Mouse (Mus musculus) retina, embryonic 14.5 days (tissue): ENCODE data around the gene Gabrr1.
"Not testable (repeated sequence)": the region's sequence is repeated elsewhere in the genome, so short reads cannot be mapped to it uniquely, and the experiment has no call there.

ENCODE experiments used
- DNase-seq: peaks from one replicate; pipeline ENCODE4 v3.0.0-alpha.2; 2015; ENCODE audit warnings: low spot score

Gabrr1 gene

DNA sequence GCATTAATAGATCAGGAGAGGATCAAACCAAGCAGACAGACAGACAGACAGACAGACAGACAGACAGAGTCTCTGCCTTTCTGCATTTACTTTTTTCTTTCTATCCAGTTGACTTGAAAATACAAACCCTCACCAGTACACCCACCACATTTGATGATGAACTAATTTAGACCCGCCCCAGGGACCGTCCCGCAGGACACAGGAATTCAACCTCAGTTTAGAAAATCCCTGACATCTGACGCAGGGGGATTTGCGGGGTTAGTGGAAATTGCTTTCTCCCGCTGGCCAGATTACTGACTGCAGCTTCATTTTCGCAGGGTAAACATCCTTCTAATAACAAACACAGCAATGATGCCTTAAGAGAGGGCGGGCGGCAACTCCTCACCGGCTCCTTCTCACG, at the start of gene Gabrr1:
Gene Gabrr1 (plus strand): TSS at position 301 of the 400 bp plus-strand sequence.
- DNase-seq = no peak

DNA sequence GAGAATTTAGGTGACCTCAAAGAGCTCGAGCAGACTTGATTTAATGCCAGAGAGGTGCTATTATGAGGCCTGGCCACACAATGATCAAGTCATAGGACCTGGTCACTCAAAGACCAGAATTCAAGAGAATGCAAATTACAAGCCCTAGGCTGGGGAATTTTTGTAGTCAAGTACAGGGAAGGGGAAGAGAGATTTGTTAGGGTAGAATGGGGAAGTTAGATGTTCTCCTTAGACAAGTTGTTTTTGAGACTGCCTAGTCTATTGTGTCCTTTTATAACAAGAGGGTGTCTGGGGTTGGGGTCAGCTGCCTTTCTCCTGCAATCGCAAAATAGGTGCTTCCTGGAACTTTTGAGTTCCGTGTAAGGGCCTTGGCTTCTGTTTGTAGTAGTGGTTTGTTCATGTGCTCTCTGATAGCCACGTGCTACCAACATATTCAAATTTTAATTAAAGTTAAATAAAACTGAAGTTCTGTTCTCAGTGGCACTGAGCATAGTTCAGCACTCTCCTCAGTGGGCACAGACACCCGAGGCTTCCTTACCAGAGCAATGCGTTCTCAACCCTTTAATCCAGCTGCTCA, 33.1 kb upstream of the Gabrr1 start:
- no peak for DNase-seq

DNA sequence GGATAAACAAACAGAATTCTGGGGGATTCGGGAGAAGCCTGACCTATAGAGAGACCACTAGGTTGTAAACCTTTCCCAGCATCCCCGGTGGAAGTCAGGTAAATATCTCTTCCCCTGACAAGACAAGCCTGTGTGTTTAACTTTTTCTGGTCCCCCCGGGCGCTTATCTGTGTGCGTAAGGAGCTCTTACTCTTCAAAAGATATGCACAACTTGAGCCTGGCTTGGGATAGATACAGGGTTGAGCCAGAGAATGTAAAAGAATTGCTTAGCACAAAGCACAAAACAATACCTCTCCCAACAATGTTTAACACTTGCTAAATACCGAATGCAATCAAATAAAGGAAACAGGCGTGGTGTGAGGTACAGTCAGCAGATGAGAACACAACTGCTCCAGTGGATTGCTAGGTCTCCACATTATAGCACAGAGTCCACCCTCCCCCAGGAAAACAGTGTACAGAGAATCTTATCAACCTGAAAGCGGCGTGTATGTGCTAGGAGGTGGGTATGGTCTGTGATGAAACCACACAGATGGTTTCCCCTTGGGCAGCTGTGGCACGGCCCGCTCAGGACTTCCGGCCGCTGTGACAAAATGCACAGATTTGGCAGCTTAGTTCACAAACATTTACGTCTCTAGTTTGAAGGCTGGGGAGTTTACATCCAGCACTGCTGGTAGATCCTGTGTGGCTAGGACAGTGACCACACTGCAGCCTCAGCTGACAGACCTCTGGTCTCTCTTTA, 22.4 kb upstream of the Gabrr1 start:
- DNase-seq = no peak

DNA sequence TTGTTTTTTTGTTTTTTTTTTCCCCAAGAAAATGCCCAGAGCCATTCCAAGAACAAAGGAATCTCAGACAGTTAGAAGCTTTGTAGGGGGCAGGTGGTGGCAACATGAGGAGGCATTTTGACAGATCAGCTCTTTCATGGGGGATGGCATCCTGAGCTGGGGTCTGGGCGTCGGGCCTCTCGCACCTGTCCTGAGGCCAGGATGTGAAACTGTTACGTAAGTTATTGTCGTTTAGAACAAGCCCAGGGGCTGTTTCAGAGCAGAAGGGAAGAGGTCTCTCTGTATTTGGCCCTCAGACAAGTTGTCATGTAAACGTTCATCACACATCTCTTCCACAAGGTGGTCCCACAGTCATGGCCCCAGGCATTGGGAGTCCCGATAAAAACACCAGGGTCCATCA, 21.5 kb upstream of the Gabrr1 start:
- DNase-seq = no peak

DNA sequence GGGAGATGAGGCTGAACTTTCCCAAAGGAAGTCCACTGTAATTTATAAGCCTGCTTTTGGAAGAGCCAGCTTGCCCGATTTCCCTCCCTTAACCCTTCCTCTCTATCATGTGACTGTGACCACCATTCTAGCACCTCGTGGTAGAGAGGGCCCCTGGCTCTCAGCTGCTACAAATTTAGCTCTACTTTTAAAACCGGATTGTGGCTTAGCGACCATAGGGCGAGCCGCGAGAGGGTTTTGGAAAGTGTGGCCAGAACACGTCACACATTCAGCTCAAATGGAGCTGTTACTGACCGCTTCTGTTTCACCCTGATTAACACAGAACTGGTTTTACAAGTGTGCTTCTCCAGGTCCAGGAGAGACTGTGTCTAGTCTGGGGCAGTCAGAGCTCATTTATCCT, 21.0 kb upstream of the Gabrr1 start:
- DNase-seq = no peak

DNA sequence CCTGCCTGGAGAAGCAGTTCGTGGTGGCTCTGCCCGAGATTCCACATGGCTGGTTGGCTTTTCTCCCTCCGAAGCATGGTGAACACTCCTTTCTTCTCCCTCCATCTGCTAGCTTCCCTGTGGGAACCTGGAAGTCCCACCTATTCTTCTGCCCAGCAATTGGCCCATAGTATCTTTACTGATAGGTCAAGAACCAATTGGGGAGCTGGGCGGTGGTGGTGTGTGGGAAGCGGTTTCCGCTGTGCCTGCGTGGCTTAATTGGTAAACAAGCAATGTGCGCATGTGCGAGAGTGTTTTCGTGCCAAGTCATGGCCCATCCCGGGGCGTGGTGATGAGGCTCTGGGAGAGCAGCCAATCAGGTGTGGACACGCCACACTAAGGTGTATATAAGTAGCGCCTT, 19.5 kb upstream of the Gabrr1 start:
- not testable (repeated sequence) for DNase-seq

DNA sequence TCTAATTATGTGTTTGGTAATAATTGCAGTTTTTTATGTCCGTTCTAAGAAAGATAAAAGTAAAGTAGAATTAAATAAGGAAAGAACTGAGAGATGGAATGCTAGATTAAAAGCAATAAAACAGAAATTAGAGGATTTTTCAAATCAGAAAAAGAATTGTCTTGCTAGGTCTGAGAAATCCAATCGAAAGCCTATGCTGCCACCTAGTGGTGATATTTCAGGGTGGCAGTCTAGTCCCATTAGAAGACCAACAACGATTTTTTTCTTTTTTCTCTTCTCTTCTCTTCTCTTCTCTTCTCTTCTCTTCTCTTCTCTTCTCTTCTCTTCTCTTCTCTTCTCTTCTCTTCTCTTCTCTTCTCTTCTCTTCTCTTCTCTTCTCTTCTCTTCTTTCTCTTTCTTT, 13.2 kb upstream of the Gabrr1 start:
- peak; percentile 92 for DNase-seq

DNA sequence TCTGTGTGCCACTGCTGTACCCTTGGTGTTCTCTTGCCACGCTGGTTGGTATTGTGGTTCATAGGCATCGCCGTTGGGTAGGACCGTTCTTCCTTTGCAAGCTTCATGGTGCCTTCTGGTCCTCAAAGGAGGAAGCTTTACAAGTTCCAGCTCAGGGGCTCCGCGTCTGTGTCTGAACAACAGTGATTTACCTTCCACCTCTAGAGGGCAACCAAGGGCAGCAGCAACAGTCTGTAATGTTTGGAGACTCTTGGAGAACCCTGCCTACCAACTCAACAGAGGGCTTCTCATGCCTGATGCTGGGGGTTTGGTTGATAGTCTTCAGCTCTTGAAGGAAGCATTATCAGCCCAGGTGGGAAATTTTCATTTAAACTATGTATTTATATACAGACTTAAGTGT, 7.8 kb upstream of the Gabrr1 start:
- peak; percentile 44 for DNase-seq

DNA sequence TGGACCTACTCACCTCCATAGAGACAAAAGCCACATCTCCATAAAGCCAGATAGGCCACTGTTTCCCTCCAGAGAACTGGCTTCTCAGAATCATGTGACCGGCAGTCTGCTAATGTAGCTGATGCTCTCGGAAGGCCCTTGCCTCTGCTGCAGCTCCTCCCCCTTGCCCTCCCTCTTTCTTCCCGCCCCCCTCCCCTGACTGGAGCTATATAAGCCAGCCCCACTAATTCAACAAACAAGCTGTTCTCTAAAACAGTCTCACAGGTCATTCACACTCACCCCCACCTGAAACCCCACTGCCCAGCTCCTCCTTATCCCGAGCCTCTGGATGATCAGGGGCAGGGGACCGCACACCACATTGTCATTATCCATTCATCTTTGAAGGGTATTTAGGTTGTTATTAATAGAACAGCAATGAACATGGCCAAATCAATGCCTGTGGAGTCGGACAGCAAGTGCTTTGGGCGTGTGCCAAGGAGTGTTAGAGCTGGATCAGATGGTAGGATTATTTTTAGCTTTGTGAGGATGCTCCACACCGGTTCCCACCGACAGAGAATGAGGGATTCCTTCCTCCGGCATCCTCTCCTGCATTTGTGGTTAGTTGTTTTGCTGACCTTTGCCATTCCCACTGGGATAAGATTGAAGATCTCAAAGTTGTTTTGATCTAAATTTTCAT, 6.8 kb upstream of the Gabrr1 start:
- no peak for DNase-seq

DNA sequence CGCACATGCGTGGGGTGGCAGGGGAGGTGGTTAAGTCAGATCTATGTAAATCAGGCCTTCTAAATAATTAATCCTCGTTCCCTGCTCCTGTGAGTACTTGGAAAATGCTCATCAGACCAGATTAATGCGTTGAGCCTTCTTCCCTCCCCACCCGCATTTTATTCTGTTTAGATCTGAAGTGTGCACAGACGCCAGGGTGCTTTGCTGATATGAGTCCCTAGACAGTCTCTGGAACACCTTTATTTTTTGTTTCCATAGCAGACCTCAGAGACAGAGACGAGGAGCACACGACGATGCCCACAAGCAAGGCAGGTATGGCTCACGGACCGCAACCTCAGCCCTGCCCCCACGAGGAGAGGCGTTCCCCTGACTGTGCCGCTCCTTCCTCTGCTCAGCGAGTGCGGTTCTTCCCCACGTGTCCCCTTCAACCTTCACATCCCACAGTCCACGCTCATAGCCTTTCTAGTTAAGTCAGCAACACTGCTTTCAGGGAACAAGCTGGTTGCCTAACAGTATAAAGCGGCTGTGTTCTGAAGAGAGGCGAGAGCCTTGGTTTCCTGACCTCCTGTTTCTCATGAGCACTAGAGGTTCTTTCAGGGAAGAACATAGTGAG, 14.5 kb downstream of the Gabrr1 start:
- peak; percentile 36 for DNase-seq

DNA sequence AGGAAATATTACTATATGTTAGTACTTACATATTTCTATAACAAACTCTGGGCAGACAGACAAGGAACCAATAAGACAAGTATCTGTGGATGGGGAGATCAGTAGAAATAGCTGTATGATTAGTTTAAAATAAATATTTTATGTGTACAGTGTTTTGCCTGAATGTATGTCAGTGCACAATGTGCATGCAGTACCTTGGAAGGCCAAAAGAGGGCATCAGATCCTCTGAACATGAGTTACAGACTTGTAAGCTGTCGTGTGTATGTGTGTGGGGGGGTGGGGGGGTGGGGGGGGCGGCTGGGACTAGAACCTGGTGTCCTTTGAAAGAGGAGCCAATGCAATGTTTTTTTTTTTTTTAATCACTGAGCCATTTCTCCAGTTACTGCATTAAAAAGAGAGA, 15.5 kb downstream of the Gabrr1 start:
- DNase-seq = peak; percentile 77

DNA sequence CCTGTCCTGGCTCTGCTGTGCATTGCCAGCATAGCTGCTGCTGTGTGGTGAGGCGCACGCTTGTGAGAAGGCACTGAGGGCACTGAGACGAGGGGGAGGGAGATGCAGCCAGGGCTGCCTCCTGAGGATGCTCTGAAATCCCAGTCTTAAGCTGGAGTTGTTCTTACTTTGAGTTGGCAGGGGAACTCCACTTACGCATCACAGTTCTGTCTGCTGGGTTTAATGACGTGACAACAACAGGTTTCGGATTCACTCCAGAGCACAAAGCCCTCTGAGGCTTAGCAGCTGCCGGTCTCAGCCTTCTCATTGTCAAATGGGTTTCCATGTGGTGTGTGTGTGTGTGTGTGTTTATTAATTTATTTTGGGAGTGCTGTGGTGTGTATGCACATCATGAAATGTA, 16.8 kb downstream of the Gabrr1 start:
- DNase-seq = no peak

DNA sequence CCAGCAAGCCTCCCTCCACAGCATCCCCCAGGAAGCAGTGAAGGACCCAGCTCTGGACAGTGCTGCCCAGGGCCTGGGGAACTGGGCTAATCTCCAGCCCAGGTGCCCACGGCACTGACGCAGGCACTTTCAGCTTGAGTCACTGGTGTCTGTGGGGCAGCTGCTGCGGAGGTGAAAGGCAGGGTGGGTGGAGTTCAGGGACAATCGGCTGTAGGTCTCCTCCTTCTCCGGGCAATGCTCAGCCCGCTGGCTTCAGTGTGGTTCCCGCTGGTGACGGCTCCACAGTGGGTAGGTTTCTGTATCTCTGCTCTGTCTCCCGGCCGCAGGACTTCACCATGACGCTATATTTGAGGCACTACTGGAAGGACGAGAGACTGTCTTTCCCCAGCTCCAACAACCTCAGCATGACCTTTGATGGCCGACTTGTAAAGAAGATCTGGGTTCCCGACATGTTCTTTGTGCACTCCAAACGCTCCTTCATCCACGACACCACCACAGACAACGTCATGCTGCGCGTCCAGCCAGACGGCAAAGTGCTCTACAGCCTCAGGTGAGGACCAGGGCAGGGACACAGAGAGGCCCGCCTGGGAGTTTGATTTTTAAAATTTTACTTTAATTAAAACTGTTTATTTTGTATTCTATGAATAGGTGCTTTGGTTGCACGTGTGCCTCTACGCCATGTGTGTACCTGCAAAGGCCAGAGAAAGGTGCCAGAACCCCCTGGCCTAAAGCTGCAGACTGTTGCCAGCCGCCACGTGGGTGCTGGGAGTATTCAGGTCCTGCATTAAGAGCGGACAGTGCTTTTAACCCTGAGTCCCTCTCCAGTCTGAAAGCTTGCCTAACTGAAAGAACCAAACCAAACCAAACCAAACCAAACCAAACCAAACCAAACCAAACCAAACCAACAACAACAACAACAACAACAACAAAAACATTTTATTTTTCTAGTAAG, 20.0 kb downstream of the Gabrr1 start:
- DNase-seq = no peak

DNA sequence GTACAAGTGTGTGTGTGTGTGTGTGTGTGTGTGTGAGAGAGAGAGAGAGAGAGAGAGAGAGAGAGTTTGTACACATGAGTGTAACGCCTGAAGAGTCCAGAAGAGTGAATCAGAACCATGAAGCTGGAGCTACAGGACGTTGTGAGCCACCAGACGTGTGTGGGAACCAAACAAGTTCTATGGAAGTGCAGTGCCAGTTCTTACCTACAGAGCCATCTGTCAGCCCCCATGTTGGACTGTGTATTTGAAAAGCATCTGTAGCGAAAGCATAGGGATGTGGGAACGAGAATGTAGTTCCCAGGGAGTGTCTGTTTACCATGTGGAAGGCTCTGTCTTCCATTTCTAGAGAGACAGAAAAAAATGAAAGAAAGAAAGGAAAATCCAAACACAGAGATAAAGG, 51.2 kb downstream of the Gabrr1 start:
- no peak for DNase-seq

DNA sequence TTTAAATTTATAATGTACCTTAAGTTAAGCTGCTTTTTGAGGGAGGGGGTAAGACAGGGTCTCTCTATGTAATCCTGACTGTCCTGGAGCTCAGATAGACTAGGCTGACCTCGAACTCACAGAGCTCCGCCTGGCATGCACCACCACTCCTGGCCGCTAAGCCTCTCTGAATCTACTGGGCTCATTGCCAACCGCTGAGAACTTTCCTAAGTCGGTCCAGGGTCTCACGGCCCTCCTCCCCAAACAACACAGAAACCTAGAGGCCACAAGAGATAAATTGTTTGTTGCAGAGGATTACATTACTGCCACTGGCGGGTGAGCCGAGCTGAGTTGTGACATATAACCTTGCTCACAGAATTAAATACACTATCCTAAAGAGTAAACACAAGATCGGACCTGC, 55.8 kb downstream of the Gabrr1 start:
- DNase-seq = peak; percentile 59

DNA sequence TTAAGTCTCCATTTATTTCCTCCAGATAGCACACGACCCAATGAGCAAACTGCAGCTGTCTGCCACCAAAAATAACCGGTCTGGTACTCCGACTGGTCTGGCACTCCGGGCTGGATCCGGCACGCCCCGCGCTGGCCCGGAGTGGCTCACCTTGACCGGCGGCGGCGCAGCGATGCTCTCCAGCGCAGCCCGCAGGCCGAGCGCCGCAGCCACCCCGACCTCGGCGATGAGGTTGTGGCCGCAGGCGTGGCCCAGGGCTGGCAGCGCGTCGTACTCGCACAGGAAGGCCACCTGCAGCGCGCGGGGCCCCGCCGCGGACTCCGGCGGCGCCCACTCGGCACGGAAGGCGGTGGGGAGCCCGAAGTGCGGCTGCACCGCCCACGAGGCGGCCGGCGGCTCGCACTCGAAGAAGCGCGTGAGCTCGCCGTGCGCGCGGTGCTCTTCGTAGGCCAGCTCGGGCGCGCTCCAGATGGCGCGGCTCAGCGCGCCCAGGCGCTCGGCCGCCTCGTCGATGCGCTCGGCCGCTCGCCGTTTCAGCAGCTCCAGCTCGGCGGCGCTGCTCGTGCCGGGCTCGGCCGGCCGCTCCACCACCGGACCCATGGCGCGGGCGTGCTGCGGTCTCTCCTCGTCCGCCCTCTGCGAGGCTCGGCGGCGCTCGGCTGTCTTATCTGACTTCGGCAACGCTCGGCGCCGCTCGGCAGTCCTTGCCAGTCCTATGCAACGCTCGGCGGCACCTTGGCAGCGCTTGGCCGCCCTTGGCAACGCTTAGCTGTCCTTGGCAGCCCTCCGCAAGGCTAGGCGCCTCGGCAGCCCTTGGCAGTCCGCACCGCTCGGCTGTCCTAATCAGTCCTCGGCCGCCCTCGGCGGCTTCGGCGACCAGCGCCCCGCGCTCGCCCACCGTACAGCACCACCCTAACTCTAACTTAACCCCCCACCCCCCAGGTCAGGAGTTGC, 56.7 kb downstream of the Gabrr1 start:
- peak; percentile 82 for DNase-seq

DNA sequence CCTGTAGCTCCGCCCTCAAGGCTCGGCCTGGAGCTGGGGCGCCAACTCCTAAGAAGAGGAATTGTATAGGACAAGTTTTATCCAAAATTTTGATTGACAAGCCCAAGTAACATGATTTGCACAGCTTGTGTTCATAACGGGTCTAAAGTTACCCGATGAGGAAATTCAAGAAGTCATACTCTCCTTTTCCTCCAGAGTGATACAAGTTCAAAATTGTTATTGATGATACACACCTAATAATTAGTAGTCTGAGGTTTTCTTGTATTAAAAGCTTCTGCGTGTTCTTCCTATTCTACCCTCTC, 57.4 kb downstream of the Gabrr1 start, which contains the start of gene Pm20d2:
Gene Pm20d2 (minus strand): TSS at position 3 of the 302 bp plus-strand sequence.
- DNase-seq = no peak

DNA sequence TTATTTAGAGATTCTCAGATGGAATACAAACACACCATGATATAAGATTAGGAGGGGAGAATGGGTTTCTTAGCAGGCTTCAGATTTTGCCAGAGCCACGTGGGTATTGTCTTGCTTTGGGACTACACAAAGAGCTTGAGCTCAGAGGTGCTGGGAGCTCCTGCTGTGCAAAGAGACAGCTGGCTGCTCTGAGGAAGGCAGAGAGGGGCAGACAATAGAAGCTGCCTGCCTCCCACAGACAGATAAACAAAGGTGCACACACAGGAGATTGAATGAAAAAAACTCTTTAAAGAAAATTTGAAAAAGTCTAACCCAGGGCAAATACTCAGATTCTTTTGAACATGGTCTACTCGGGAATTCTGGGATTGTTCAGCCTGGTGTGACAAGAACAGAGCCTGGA, 65.8 kb downstream of the Gabrr1 start:
- DNase-seq = no peak

DNA sequence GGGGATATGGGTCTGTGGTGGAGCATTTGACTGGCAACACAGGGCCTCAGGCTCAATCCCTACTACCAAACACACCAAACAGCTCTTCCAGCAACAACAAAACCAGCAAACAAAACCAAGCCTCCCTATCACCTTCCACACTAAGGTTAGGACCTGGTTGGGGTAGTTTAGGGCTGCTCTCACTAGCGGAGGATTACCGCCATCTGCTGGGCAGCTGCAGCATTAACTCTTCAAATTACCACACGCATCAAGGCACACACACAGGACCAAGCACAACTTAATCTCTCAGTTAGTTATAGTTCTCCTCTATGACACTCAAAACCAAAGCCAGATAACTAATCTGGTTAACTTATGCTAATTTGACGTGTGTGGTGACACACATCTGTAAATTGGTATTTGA, 72.4 kb downstream of the Gabrr1 start:
- peak; percentile 86 for DNase-seq

DNA sequence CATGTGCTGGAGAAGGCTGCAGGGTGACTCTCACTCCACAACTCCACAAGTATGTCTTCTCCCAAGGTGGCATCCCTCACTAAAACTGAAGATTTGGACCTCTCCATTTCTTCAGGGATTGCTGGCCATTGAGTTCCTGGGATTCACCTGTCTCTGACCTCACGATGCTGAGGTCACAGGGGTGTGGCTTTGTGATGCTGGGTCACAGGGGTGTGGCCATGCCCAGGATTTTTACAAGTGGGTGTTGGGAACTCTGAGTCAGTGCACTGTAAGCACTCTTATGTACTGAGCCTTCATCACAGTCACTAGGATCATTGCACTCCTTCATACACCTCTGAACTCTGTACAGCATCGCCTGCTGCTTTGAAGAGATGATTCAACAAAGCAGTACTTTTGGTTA, 75.2 kb downstream of the Gabrr1 start:
- no peak for DNase-seq
